Mouse (Mus musculus): ENCODE measurements around the gene Hist1h4m.
"Not testable (repeated sequence)": the region's sequence is repeated elsewhere in the genome, so short reads cannot be mapped to it uniquely, and the experiment has no call there.

- TF ChIP-seq MAX (IDR thresholded peaks at IDR 0.05; ENCODE audit: low read depth); POLR2A (IDR thresholded peaks at IDR 0.05; ENCODE audit: insufficient read length, low read depth); TCF3 (IDR thresholded peaks at IDR 0.05; ENCODE audit: insufficient read length, low read depth); CEBPB (IDR thresholded peaks at IDR 0.05; ENCODE audit: insufficient read depth, poor library complexity, severe bottlenecking); TCF12 (IDR thresholded peaks at IDR 0.05; ENCODE audit: insufficient read depth, poor library complexity, severe bottlenecking); USF1 (IDR thresholded peaks at IDR 0.05; ENCODE audit: low read depth); POLR2AphosphoS2 (IDR thresholded peaks at IDR 0.05; ENCODE audit: insufficient read length, low read depth); MYOG (IDR thresholded peaks at IDR 0.05; ENCODE audit: control insufficient read depth in 1 of 3, insufficient read depth in 1 of 3, insufficient read length in 2 of 3, low read depth in 2 of 3): not testable (repeated sequence)
Observed at GRCm38 (mm10) chr13:21820082-21820890, 8.7 kb downstream of the Hist1h4m start.
